Mouse (Mus musculus) heart, embryonic 14.5 days (tissue): ENCODE measurements around the gene Cep83. TPM values are rescaled to one million over a fixed set of nuclear protein-coding genes. Genes with fewer than 3 reads are reported as not detected.
A peak's percentile ranks its signal among the peaks of the same experiment; 100 is the strongest.

Source experiments
- ATAC-seq: fragments of 200-750 bp; cut with Nextera tagmentation; 2 replicates; pipeline ENCODE4 v1.8.0; 2017; ENCODE audit warnings: low read depth, moderate TSS enrichment; ENCODE audit not compliant: insufficient number of reproducible peaks, insufficient read depth, low FRiP score
- H3K27ac ChIP-seq, 2 experiments: fragments of 200-500 bp in 1 of 2; fragments of 300-500 bp in 1 of 2; sonication (generic) in 1 of 2; replicated peaks in 1 of 2; 2 replicates each; pipeline ENCODE4 v1.5.1; 2012 to 2014; ENCODE audit warnings: low read depth in 2 of 2, low read length in 2 of 2, control low read depth in 1 of 2, mild to moderate bottlenecking in 1 of 2, mixed read lengths in 1 of 2; ENCODE audit not compliant: control insufficient read depth in 1 of 2, insufficient read depth in 1 of 2
- H3K27me3 ChIP-seq: fragments of 300-500 bp; sonication (generic); 2 replicates; pipeline ENCODE4 v1.6.1; 2014; ENCODE audit warnings: mild to moderate bottlenecking, low read length, control low read depth; ENCODE audit not compliant: control insufficient read depth, insufficient read depth
- H3K36me3 ChIP-seq: fragments of 300-500 bp; sonication (generic); 2 replicates; pipeline ENCODE4 v1.6.1; 2014; ENCODE audit warnings: mild to moderate bottlenecking, control low read depth, low read length, mixed read lengths; ENCODE audit not compliant: control insufficient read depth, insufficient read depth
- H3K4me1 ChIP-seq, 2 experiments: fragments of 200-500 bp in 1 of 2; fragments of 300-500 bp in 1 of 2; sonication (generic) in 1 of 2; 2 replicates each; pipeline ENCODE4 v1.6.1; 2012 to 2014; ENCODE audit warnings: low read length in 2 of 2, control low read depth in 1 of 2, mixed read lengths in 1 of 2; ENCODE audit not compliant: control insufficient read depth in 2 of 2, insufficient read depth in 2 of 2
- H3K4me2 ChIP-seq: fragments of 300-500 bp; sonication (generic); 2 replicates; pipeline ENCODE4 v1.6.1; 2014; ENCODE audit warnings: mild to moderate bottlenecking, low read length
- H3K4me3 ChIP-seq, 2 experiments: fragments of 200-500 bp in 1 of 2; fragments of 300-500 bp in 1 of 2; sonication (generic) in 1 of 2; 2 replicates each; pipeline ENCODE4 v1.5.1; 2012 to 2014; ENCODE audit warnings: low read length in 2 of 2, mild to moderate bottlenecking in 2 of 2, control low read depth in 1 of 2, low read depth in 1 of 2, moderate library complexity in 1 of 2; ENCODE audit not compliant: control insufficient read depth in 1 of 2, insufficient read depth in 1 of 2
- H3K9ac ChIP-seq: fragments of 300-500 bp; sonication (generic); 2 replicates; pipeline ENCODE4 v1.6.1; 2014; ENCODE audit warnings: mild to moderate bottlenecking, low read length
- H3K9me3 ChIP-seq: fragments of 300-500 bp; sonication (generic); 2 replicates; pipeline ENCODE4 v1.6.1; 2016; ENCODE audit warnings: low read length, control low read depth; ENCODE audit not compliant: control insufficient read depth
- WGBS: fragments of 180-500 bp; shearing (Covaris S2); extraction: QIAGEN DNeasy Blood & Tissue Kit; methylation state at CpG from one replicate; pipeline ENCODE4 v1.1.7; 2014; 5-methylcytosine and 5-hydroxymethylcytosine counted together
- polyA plus RNA-seq: library from polyadenylated mRNA; unstranded; fragments of >200 nt; fragmentation: Nextera tagmentation; extraction: Ambion mirVana; gene quantifications from 2 replicates; pipeline ENCODE4 v1.2.1, GENCODE M21; 2014

Gene Cep83
- polyA plus RNA-seq, 1 experiment from 2014 or later, result 21.5 TPM

DNA sequence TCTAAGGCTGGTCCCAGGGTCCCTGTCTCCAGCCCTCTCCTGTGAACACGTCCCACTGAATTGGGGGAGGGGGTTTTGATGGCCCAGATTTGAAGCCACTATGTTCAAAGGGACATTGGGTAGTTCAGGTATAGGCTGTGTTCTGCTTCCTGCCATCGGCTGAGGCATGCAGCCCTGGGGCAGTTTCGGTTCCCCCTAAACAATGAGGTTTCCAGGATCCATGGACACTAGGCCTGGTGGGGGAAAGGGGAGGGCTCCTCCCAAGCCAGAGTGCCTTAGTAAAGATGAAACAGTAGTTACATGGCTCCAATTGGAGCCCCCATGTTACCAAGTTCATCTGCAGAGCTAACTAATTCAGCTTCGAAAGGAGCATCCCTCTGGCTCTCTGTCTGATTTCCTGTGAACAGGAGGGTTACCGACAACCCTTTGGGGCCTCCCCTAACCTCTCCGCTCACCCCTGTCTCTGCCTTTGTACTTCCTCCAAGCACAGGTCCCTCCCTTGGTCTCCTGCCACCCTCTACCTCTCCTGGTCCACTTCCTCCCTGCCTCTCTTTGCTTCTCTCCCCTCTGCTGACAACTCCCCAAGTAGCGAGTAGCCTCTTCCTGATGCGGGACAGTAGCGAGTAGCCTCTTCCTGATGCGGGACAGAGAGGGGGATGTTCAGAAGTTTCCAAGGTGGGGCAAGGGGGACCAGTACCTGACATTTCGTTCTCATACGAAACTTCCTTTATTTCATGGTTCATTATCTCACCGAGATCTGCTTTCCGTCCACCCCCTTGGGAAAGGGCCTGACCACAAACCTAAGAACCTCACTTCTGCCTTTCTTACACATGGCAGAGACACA lies 139.7 kb downstream of the Cep83 start:
- no peaks in the 10 kb centered on the region for H3K27me3 ChIP-seq
- H3K4me1 ChIP-seq, result peaks cover 9 to 26% of the 10 kb centered on the region in 2 experiments
- no peaks in the 10 kb centered on the region for H3K36me3 ChIP-seq
- no peak for ATAC-seq
- H3K9ac ChIP-seq, result no peak overlapping the region
- WGBS, result 89% methylated on average over 14 of the region's 14 CpGs
- no peak overlapping the region for H3K27ac ChIP-seq
- no peaks in the 10 kb centered on the region for H3K9me3 ChIP-seq
- no peak overlapping the region for H3K4me3 ChIP-seq
- H3K4me2 ChIP-seq, result no peak overlapping the region

DNA sequence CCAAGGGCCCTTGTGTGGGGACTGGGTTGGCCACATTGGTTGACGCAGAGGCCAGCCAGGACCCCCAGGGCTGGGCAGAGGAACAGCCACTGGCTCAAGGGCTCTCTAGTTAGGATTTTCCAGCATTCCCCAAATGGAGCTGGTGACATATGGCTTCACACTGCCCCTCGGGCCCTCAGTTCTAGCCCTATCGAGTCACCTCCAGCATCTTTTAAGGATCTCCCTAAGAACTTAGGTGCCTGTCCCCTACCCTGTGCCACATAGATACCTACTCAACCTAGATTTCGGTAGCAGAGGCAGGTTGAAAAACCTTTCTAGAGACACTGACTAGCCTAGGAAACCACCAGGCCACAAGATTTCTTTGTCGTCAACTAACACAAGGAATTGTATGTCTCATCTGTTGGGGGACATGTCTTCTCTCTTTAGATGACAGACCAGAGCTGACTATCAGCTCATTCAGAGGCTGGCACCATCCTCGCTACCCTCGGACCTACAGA lies 140.3 kb downstream of the Cep83 start:
- H3K27ac ChIP-seq, result peak overlapping the region in 1 of 2 experiments; percentile 87; a peak in 1 of 4 replicates
- no peaks in the 10 kb centered on the region for H3K36me3 ChIP-seq
- no peak for ATAC-seq
- peak overlapping the region; percentile 46 for H3K4me2 ChIP-seq
- H3K4me1 ChIP-seq, result peaks cover 9 to 23% of the 10 kb centered on the region in 2 experiments
- no peak overlapping the region for H3K9ac ChIP-seq
- no peaks in the 10 kb centered on the region for H3K27me3 ChIP-seq
- H3K9me3 ChIP-seq, result no peaks in the 10 kb centered on the region
- H3K4me3 ChIP-seq, result no peak overlapping the region
- WGBS, result 83% methylated on average over 7 of the region's 7 CpGs

DNA sequence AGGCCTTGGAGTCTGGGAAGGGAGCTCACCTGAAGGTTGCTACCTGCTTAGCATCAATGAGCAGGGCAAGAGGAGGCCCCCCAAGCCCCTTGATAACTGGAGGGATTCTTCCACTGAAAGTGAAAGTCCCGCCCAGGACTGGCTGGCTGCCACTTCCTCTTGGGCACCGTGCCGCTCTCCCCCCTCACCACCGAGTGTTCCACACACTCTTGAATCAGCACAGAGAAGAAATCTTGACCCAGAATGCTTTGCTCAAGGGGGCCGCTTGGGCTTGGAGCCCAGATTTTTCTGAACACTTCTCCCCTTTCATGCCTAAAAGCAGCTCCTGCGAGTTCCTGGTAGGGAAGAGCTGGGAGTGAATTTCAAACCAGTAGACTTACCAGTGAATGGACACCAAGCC lies 141.0 kb downstream of the Cep83 start:
- peak overlapping the region; percentile 23 to 87 for H3K27ac ChIP-seq
- no peaks in the 10 kb centered on the region for H3K9me3 ChIP-seq
- ATAC-seq, result peak; percentile 87
- no peak overlapping the region for H3K4me3 ChIP-seq
- H3K9ac ChIP-seq, result peak overlapping the region; percentile 39; the same call in 1 of the 2 replicates
- no peaks in the 10 kb centered on the region for H3K27me3 ChIP-seq
- H3K36me3 ChIP-seq, result no peaks in the 10 kb centered on the region
- H3K4me1 ChIP-seq, result peaks cover 9 to 17% of the 10 kb centered on the region in 2 experiments
- peak overlapping the region; percentile 46 for H3K4me2 ChIP-seq
- 19% methylated on average over 6 of the region's 6 CpGs for WGBS

DNA sequence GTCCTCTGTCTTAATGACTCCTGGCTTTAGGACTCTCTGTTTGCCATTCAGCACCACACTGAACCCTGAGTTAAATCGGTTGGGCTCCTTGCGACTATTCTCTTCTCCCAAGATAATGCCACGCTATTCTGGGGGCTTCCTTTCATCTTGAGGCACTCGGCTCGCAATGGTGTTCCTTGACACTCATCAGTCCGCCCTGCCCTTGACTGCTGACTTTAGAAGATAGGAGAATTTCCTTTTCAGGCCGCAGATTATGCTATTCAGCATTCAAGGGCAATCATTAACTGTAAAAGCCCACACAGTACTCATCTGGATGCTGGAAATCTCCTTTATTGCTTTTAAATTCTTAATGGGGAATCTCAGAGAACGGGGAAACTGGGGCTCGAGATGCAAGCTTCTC lies 147.4 kb downstream of the Cep83 start:
- H3K27me3 ChIP-seq, result no peaks in the 10 kb centered on the region
- H3K4me1 ChIP-seq, result peaks cover 0 to 2% of the 10 kb centered on the region in 2 experiments; a peak in 1 of 4 replicates
- 34% methylated on average over 9 of the region's 9 CpGs for WGBS
- no peak overlapping the region for H3K4me2 ChIP-seq
- H3K9ac ChIP-seq, result no peak overlapping the region
- H3K4me3 ChIP-seq, result no peak overlapping the region
- H3K27ac ChIP-seq, result no peak overlapping the region
- no peaks in the 10 kb centered on the region for H3K36me3 ChIP-seq
- H3K9me3 ChIP-seq, result no peaks in the 10 kb centered on the region
- no peak for ATAC-seq
